Mouse (Mus musculus): ENCODE data around the gene Stat6. TPM values are rescaled to one million over a fixed set of nuclear protein-coding genes. Genes with fewer than 3 reads are reported as not detected.
A peak's percentile ranks its signal among the peaks of the same experiment; 100 is the strongest.

Stat6 gene
- total RNA-seq, 2 experiments from 2014 or later, result 8.6 to 10.0 TPM

GRCm38 (mm10) chr10:127666501-127667268 lies 23.9 kb downstream of the Stat6 start, which contains the start of gene Nemp1:
Nemp1 (plus strand) TSS chr10:127666901.
- DNase-seq (ENCODE audit: low spot score in 2 of 2), result peak; percentile 70 to 85
- intact Hi-C loops (cut with DNase I), result no loop called here

- DNase-seq (ENCODE audit: low spot score in 2 of 2), result peak; percentile 74 to 84
- intact Hi-C loops (cut with DNase I), result no loop called here
Measured at GRCm38 (mm10) chr10:127667269-127668092, 24.7 kb downstream of the Stat6 start.

- peak; percentile 84 to 86 for DNase-seq (ENCODE audit: low spot score in 2 of 2)
- intact Hi-C loops (cut with DNase I), result no loop called here
Measured at GRCm38 (mm10) chr10:127668093-127669050, 25.6 kb downstream of the Stat6 start, which contains the start of gene Nab2. Nab2 (minus strand) TSS chr10:127668568.

- DNase-seq (ENCODE audit: low spot score in 2 of 2), result peak; percentile 74 to 89
- intact Hi-C loops (cut with DNase I), result no loop called here
Measured at GRCm38 (mm10) chr10:127669170-127669569, 26.4 kb downstream of the Stat6 start.

- no peak for DNase-seq (ENCODE audit: low spot score in 2 of 2)
- intact Hi-C loops (cut with DNase I), result loop anchor here (10.0 kb wide), 1 partner anchor 335 kb away; the partner anchor contains the start of gene Hsd17b6
Measured at GRCm38 (mm10) chr10:127670185-127670584, 27.4 kb downstream of the Stat6 start.

- no peak for DNase-seq (ENCODE audit: low spot score in 2 of 2)
- intact Hi-C loops (cut with DNase I), result loop anchor here (10.0 kb wide), 1 partner anchor 334 kb away; the partner anchor contains the start of gene Hsd17b6
Measured at GRCm38 (mm10) chr10:127671276-127671675, 28.5 kb downstream of the Stat6 start.

- no peak for DNase-seq (ENCODE audit: low spot score in 2 of 2)
- intact Hi-C loops (cut with DNase I), result loop anchor here (10.0 kb wide), 1 partner anchor 331 kb away; the partner anchor contains the start of gene Hsd17b6
Measured at GRCm38 (mm10) chr10:127674046-127674655, 31.4 kb downstream of the Stat6 start.

- peak; percentile 97 to 99 for DNase-seq (ENCODE audit: low spot score in 2 of 2)
- intact Hi-C loops (cut with DNase I), result loop anchor here (5.0 to 10.0 kb wide), 4 partner anchors 33 to 330 kb away; partner anchors contain the start of genes Hsd17b6 and Stat6
Measured at GRCm38 (mm10) chr10:127674794-127675522, 32.2 kb downstream of the Stat6 start.

GRCm38 (mm10) chr10:127675859-127676398 lies 33.1 kb downstream of the Stat6 start:
- intact Hi-C loops (cut with DNase I), result loop anchor here (5.0 to 10.0 kb wide), 4 partner anchors 34 to 329 kb away; partner anchors contain the start of genes Hsd17b6 and Stat6
- no peak for DNase-seq (ENCODE audit: low spot score in 2 of 2)

- intact Hi-C loops (cut with DNase I), result loop anchor here (5.0 to 10.0 kb wide), 4 partner anchors 35 to 328 kb away; partner anchors contain the start of genes Hsd17b6 and Stat6
- peak; percentile 93 to 98 for DNase-seq (ENCODE audit: low spot score in 2 of 2)
Measured at GRCm38 (mm10) chr10:127676691-127677548, 34.1 kb downstream of the Stat6 start.

GRCm38 (mm10) chr10:127677591-127678336 lies 35.0 kb downstream of the Stat6 start:
- peak; percentile 65 to 81 for DNase-seq (ENCODE audit: low spot score in 2 of 2)
- intact Hi-C loops (cut with DNase I), result loop anchor here (5.0 to 10.0 kb wide), 4 partner anchors 35 to 327 kb away; partner anchors contain the start of genes Hsd17b6 and Stat6

GRCm38 (mm10) chr10:127679208-127679607 lies 36.4 kb downstream of the Stat6 start:
- intact Hi-C loops (cut with DNase I), result loop anchor here (5.0 to 10.0 kb wide), 4 partner anchors 37 to 326 kb away; partner anchors contain the start of genes Hsd17b6 and Stat6
- DNase-seq (ENCODE audit: low spot score in 2 of 2), result no peak

- no peak for DNase-seq (ENCODE audit: low spot score in 2 of 2)
- intact Hi-C loops (cut with DNase I), result loop anchor here (5.0 to 10.0 kb wide), 4 partner anchors 38 to 325 kb away; partner anchors contain the start of genes Hsd17b6 and Stat6
Measured at GRCm38 (mm10) chr10:127679881-127680280, 37.1 kb downstream of the Stat6 start.

GRCm38 (mm10) chr10:127682886-127683285 lies 40.1 kb downstream of the Stat6 start:
- intact Hi-C loops (cut with DNase I), result no loop called here
- DNase-seq (ENCODE audit: low spot score in 2 of 2), result no peak

- intact Hi-C loops (cut with DNase I), result no loop called here
Measured at GRCm38 (mm10) chr10:127691053-127691452, 48.3 kb downstream of the Stat6 start.

More at GRCm38 (mm10) chr10:127691053-127691452, 48.3 kb downstream of the Stat6 start:
- no peak for DNase-seq (ENCODE audit: low spot score in 2 of 2)
